Mouse (Mus musculus) forebrain, embryonic 15.5 days (tissue): Measurements from ENCODE around the gene Ubr3. TPM values are rescaled to one million over a fixed set of nuclear protein-coding genes. Genes with fewer than 3 reads are reported as not detected.
"Not testable (repeated sequence)": the region's sequence is repeated elsewhere in the genome, so short reads cannot be mapped to it uniquely, and the experiment has no call there.

ENCODE experiments used
- ATAC-seq: fragments of 200-750 bp; cut with Nextera tagmentation; replicated peaks from 2 replicates; pipeline ENCODE4 v1.8.0; 2017; ENCODE audit warnings: mild to moderate bottlenecking, moderate TSS enrichment, moderate library complexity
- H3K27ac ChIP-seq: fragments of 300-500 bp; sonication (generic); replicated peaks from 2 replicates; pipeline ENCODE4 v1.5.1; 2015; ENCODE audit warnings: mild to moderate bottlenecking, inconsistent platforms
- H3K27me3 ChIP-seq: fragments of 300-500 bp; sonication (generic); 2 replicates; pipeline ENCODE4 v1.6.1; 2015; ENCODE audit warnings: inconsistent platforms
- H3K36me3 ChIP-seq: fragments of 300-500 bp; sonication (generic); 2 replicates; pipeline ENCODE4 v1.6.1; 2015; ENCODE audit warnings: mild to moderate bottlenecking, inconsistent platforms
- H3K4me1 ChIP-seq: fragments of 300-500 bp; sonication (generic); 2 replicates; pipeline ENCODE4 v1.6.1; 2015; ENCODE audit warnings: inconsistent platforms
- H3K4me2 ChIP-seq: fragments of 300-500 bp; sonication (generic); replicated peaks from 2 replicates; pipeline ENCODE4 v1.6.1; 2015; ENCODE audit warnings: mild to moderate bottlenecking, inconsistent platforms
- H3K4me3 ChIP-seq: fragments of 300-500 bp; sonication (generic); 2 replicates; pipeline ENCODE4 v1.5.1; 2015; ENCODE audit warnings: mild to moderate bottlenecking, inconsistent platforms
- H3K9ac ChIP-seq: fragments of 300-500 bp; sonication (generic); replicated peaks from 2 replicates; pipeline ENCODE4 v1.6.1; 2015; ENCODE audit warnings: mild to moderate bottlenecking, inconsistent platforms
- H3K9me3 ChIP-seq: fragments of 300-500 bp; sonication (generic); 2 replicates; pipeline ENCODE4 v1.6.1; 2016; ENCODE audit warnings: inconsistent platforms
- WGBS: fragments of 180-500 bp; shearing (Covaris S2); methylation state at CpG from one replicate; pipeline ENCODE4 v1.1.7; 2015; ENCODE audit warnings: mixed read lengths; 5-methylcytosine and 5-hydroxymethylcytosine counted together
- polyA plus RNA-seq: library from polyadenylated mRNA; unstranded; fragments of >200 nt; fragmentation: Nextera tagmentation; extraction: Ambion mirVana; gene quantifications from 2 replicates; pipeline ENCODE4 v1.2.1, GENCODE M21; 2015

Gene Ubr3
- polyA plus RNA-seq, 1 experiment from 2014 or later = 15.2 TPM

GRCm38 (mm10) chr2:69885451-69886305 is 11.4 kb upstream of the Ubr3 start, which contains the start of gene Mettl5:
TSS of gene Mettl5 (minus strand) at chr2:69885615.
- 2% methylated on average over 45 of the region's 45 CpGs for WGBS
- Histone ChIP-seq H3K4me1 (peaks cover 13% of the 10 kb centered on the region), H3K4me2 (peak within 1 kb of the TSS; percentile 57), H3K4me3 (peak within 1 kb of the TSS; percentile 56), H3K36me3 (no peaks in the 10 kb centered on the region), H3K27ac (0 out of 2 replicates have a peak within 1 kb of the TSS, but pooled peaks have one; percentile 27), H3K9me3 (no peaks in the 10 kb centered on the region), H3K9ac (peak within 1 kb of the TSS; percentile 63), H3K27me3 (no peaks in the 10 kb centered on the region)
- peak; percentile 97 for ATAC-seq

DNA sequence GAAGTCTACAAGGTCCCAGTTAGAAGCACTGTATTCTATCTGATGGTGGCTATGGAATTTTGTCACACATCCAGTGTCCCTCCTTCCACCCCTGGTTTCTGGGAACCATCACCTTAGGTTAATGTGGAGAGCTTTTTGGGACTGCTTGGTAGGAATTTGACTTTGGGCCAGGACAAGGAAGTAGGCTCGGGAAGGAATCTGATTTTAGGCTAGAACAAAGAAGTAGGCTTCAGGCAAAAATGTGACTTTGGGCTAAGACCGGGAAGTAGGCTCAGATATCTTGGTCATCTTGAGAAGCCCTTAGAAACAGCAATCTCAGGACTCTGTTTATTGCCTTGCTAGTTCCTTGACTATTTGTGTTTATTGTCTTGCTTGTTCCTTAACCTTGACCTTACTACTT is 8.1 kb upstream of the Ubr3 start:
- WGBS = 78% methylated on average over 2 of the region's 2 CpGs
- H3K36me3 ChIP-seq = no peaks in the 10 kb centered on the region
- H3K27me3 ChIP-seq = no peaks in the 10 kb centered on the region
- H3K9ac ChIP-seq = no peak overlapping the region
- H3K4me2 ChIP-seq = no peak overlapping the region
- no peak overlapping the region for H3K4me3 ChIP-seq
- no peak for ATAC-seq
- no peak overlapping the region for H3K27ac ChIP-seq
- H3K4me1 ChIP-seq = peaks cover 13% of the 10 kb centered on the region
- H3K9me3 ChIP-seq = no peaks in the 10 kb centered on the region

- WGBS = 71% methylated on average over 7 of the region's 7 CpGs
- H3K36me3 ChIP-seq = no peaks in the 10 kb centered on the region
- ATAC-seq = no peak
Observed at GRCm38 (mm10) chr2:69890843-69891242, 6.2 kb upstream of the Ubr3 start.

GRCm38 (mm10) chr2:69893145-69893544 is 3.9 kb upstream of the Ubr3 start:
- Histone ChIP-seq H3K9me3 (no peaks in the 10 kb centered on the region), H3K4me2 (no peak overlapping the region), H3K36me3 (no peaks in the 10 kb centered on the region), H3K9ac (no peak overlapping the region), H3K4me3 (no peak overlapping the region), H3K4me1 (peaks cover under 1% of the 10 kb centered on the region), H3K27me3 (no peaks in the 10 kb centered on the region), H3K27ac (no peak overlapping the region)
- WGBS = 91% methylated on average over 1 of the region's 1 CpGs
- ATAC-seq = no peak

More at GRCm38 (mm10) chr2:69890843-69891242, 6.2 kb upstream of the Ubr3 start:
- H3K27ac ChIP-seq = no peak overlapping the region
- H3K4me1 ChIP-seq = 0 out of 2 replicates have a peak, but pooled peaks cover 4% of the 10 kb centered on the region
- no peaks in the 10 kb centered on the region for H3K9me3 ChIP-seq
- H3K4me2 ChIP-seq = no peak overlapping the region
- H3K9ac ChIP-seq = no peak overlapping the region
- no peaks in the 10 kb centered on the region for H3K27me3 ChIP-seq
- H3K4me3 ChIP-seq = no peak overlapping the region

DNA sequence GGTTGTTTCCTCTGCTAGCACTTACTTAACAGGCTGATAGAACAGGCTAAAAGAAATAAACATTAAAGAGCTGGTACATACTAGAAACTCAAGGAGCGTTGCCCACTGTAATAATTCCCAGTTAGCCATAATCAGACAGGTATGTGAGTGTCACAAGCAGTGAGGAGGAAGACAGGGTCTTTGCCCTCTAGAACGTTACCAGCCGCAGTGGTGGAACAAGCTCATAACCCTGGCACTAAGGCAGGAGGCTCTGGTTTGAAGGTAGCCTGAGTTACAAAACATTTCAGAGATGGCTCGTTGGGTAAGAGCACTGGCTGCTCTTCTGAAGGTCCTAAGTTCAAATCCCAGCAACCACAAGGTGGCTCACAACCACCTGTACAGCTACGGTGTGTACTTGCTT is 3.2 kb upstream of the Ubr3 start:
- ATAC-seq = no peak
- no peaks in the 10 kb centered on the region for H3K27me3 ChIP-seq
- H3K9me3 ChIP-seq = no peaks in the 10 kb centered on the region
- H3K9ac ChIP-seq = no peak overlapping the region
- H3K27ac ChIP-seq = no peak overlapping the region
- H3K4me2 ChIP-seq = no peak overlapping the region
- H3K36me3 ChIP-seq = no peaks in the 10 kb centered on the region
- peaks cover 8% of the 10 kb centered on the region for H3K4me1 ChIP-seq
- WGBS = 86% methylated on average over 5 of the region's 5 CpGs
- H3K4me3 ChIP-seq = no peak overlapping the region

- Histone ChIP-seq H3K4me3 (no peak overlapping the region), H3K4me1 (peaks cover 22% of the 10 kb centered on the region), H3K27ac (no peak overlapping the region), H3K27me3 (no peaks in the 10 kb centered on the region), H3K4me2 (no peak overlapping the region), H3K36me3 (no peaks in the 10 kb centered on the region), H3K9ac (no peak overlapping the region), H3K9me3 (no peaks in the 10 kb centered on the region)
- ATAC-seq = no peak
- 61% methylated on average over 14 of the region's 14 CpGs for WGBS
Observed at GRCm38 (mm10) chr2:69895502-69896223, 1.4 kb upstream of the Ubr3 start.

DNA sequence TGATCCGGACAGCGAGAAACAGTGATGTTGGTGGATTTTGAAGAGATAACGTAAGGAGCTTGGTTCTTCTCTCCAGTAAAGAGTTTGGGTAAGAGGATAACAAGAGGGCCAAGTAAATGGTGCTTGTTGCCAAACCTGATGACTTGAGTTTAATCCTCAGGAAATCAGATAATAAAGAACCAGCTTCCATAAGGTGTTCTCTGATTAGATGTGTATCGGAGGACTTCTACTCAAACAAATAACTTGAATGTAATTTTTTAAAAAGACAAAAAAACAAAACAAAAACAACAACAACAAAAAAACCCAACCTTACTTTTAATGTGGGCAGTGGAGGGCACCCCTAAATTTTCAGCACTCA is 843 bp upstream of the Ubr3 start:
- H3K4me2 ChIP-seq = no peak overlapping the region
- ATAC-seq = no peak
- H3K4me3 ChIP-seq = no peak overlapping the region
- 96% methylated on average over 4 of the region's 4 CpGs for WGBS
- no peaks in the 10 kb centered on the region for H3K27me3 ChIP-seq
- H3K27ac ChIP-seq = no peak overlapping the region
- H3K9me3 ChIP-seq = no peaks in the 10 kb centered on the region
- 0 out of 2 replicates have a peak, but pooled peaks cover 3% of the 10 kb centered on the region for H3K36me3 ChIP-seq
- H3K9ac ChIP-seq = no peak overlapping the region
- peaks cover 22% of the 10 kb centered on the region for H3K4me1 ChIP-seq

DNA sequence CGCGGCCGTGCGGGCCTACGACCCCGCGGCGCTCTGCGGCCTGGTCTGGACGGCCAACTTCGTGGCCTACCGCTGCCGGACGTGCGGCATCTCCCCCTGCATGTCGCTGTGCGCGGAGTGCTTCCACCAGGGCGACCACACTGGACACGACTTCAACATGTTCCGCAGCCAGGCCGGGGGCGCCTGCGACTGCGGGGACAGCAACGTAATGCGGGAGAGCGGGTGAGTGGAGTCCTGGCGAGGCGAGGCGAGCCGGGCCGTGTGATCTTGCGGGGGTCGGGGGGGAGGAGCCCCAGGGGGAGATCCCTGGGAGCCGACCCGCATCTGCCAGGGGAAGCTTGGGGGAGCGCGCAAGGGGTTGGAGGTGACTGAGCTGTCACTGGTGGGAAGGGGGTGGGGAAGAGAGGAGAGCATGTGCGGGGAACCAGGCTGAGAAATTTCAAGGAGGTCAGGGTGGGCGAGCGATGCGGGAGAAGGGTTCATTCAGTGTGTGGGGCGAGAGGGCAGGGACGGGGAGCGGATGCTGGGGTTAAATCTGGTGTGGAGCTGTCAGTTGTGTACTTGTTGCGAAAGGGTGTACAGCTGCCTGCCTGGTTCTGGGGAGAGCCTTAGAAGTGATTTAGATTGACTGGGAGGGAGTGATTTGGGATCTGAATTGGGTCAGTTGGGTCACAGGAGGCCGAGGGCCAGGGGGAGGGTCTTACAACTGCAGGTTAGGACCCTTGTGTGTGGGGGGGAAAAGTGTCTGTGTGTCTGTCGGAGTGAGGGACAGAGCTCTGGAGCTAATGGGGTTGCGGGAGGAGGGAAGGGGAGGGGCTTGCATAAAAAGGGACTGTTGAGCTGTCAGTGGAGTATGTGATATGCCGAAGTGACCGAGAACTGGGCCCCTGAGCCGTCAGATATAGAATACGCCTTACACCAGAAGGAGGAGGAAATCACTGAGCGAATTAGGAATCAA is 851 bp downstream of the Ubr3 start:
- peak overlapping the region; percentile 71 for H3K4me3 ChIP-seq
- peak; percentile 63 for ATAC-seq
- under 1% methylated on average over 55 of the region's 55 CpGs for WGBS

DNA sequence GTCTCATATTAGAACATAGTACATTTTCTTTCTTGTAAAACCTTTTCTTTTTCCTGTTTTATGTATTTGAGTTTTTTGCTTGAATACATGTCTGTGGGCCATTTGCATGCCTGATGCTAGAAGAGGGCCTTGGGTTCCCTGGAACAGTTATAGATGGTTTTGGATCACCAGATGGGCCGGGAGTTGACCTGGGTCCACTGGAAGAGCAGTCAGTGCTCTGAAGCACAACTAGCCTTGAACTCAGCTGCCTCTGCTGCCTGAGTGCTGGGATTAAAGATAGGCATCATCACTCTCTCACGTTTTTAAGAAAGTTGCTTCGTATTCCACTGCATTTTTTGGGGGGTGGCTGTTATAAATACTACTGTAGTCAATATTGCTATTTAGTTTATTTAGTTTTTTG is 6.5 kb downstream of the Ubr3 start:
- Histone ChIP-seq H3K4me3 (no peak overlapping the region), H3K36me3 (peaks cover 7% of the 10 kb centered on the region), H3K4me1 (peaks cover 17% of the 10 kb centered on the region), H3K9me3 (no peaks in the 10 kb centered on the region), H3K27me3 (no peaks in the 10 kb centered on the region), H3K9ac (no peak overlapping the region), H3K27ac (no peak overlapping the region), H3K4me2 (no peak overlapping the region)
- WGBS = 96% methylated on average over 3 of the region's 3 CpGs
- no peak for ATAC-seq

More for the DNA sequence above, 851 bp downstream of the Ubr3 start:
- peak overlapping the region; percentile 77 for H3K9ac ChIP-seq
- peaks cover 22% of the 10 kb centered on the region for H3K4me1 ChIP-seq
- H3K9me3 ChIP-seq = no peaks in the 10 kb centered on the region
- H3K27ac ChIP-seq = peak overlapping the region; percentile 89
- no peaks in the 10 kb centered on the region for H3K27me3 ChIP-seq
- peak overlapping the region; percentile 88 for H3K4me2 ChIP-seq
- H3K36me3 ChIP-seq = 0 out of 2 replicates have a peak, but pooled peaks cover 3% of the 10 kb centered on the region

GRCm38 (mm10) chr2:69907394-69907793 is 10.3 kb downstream of the Ubr3 start:
- H3K27ac ChIP-seq, H3K4me3 ChIP-seq, H3K27me3 ChIP-seq, H3K9ac ChIP-seq, H3K9me3 ChIP-seq, H3K4me1 ChIP-seq, H3K36me3 ChIP-seq, ATAC-seq, H3K4me2 ChIP-seq: not testable (repeated sequence)
- WGBS = 87% methylated on average over 4 of the region's 4 CpGs

GRCm38 (mm10) chr2:69912801-69913200 is 15.8 kb downstream of the Ubr3 start:
- Histone ChIP-seq H3K9ac (no peak overlapping the region), H3K4me1 (no peaks in the 10 kb centered on the region), H3K27ac (no peak overlapping the region), H3K9me3 (no peaks in the 10 kb centered on the region), H3K36me3 (peaks cover 14% of the 10 kb centered on the region), H3K4me2 (no peak overlapping the region), H3K27me3 (no peaks in the 10 kb centered on the region), H3K4me3 (no peak overlapping the region)
- ATAC-seq = no peak
- 37% methylated on average over 2 of the region's 2 CpGs for WGBS
